Mouse (Mus musculus) MEL (cell line): Measurements from ENCODE around the gene Fgfr2.

Experiments used
- CTCF ChIP-seq, 3 experiments: IDR thresholded peaks in 2 of 3; conservative IDR thresholded peaks in 1 of 3; 2 replicates each; pipeline ENCODE4 v1.5.1; 2011 to 2012; ENCODE audit warnings: low read length in 3 of 3, low read depth in 2 of 3, mild to moderate bottlenecking in 2 of 3, improper control_type of control experiment in 1 of 3, inconsistent platforms in 1 of 3, mixed read lengths in 1 of 3, moderate library complexity in 1 of 3; ENCODE audit not compliant: control insufficient read depth in 1 of 3, insufficient read depth in 1 of 3, poor library complexity in 1 of 3, severe bottlenecking in 1 of 3
- EP300 ChIP-seq, 2 experiments: IDR thresholded peaks; 2 replicates each; pipeline ENCODE4 v1.6.1; 2011; ENCODE audit warnings: improper control_type of control experiment in 2 of 2, low read length in 2 of 2, low read depth in 1 of 2, mild to moderate bottlenecking in 1 of 2
- GABPA ChIP-seq: IDR thresholded peaks from 2 replicates; pipeline ENCODE4 v1.6.1; 2012; ENCODE audit warnings: low read depth, mild to moderate bottlenecking, inconsistent platforms, low read length, improper control_type of control experiment, moderate library complexity
- GATA1 ChIP-seq: IDR thresholded peaks from 2 replicates; pipeline ENCODE4 v1.6.1; 2011; ENCODE audit warnings: low read depth, low read length, improper control_type of control experiment
- HCFC1 ChIP-seq: IDR thresholded peaks from 2 replicates; pipeline ENCODE4 v1.6.1; 2012; ENCODE audit warnings: low read depth, mild to moderate bottlenecking, inconsistent platforms, low read length, improper control_type of control experiment, moderate library complexity
- NELFE ChIP-seq: IDR thresholded peaks from 2 replicates; pipeline ENCODE4 v1.6.1; 2011; ENCODE audit warnings: low read depth, low read length, improper control_type of control experiment
- NRF1 ChIP-seq: IDR thresholded peaks from 2 replicates; pipeline ENCODE4 v1.6.1; 2014; ENCODE audit warnings: low read depth, mild to moderate bottlenecking, inconsistent platforms, low read length, improper control_type of control experiment, moderate library complexity; ENCODE audit not compliant: poor library complexity, insufficient read depth, severe bottlenecking
- POLR2A ChIP-seq, 2 experiments: IDR thresholded peaks; 2 replicates each; pipeline ENCODE4 v1.6.1; 2011 to 2012; ENCODE audit warnings: low read length in 2 of 2, mild to moderate bottlenecking in 2 of 2, control low read depth in 1 of 2, improper control_type of control experiment in 1 of 2, low read depth in 1 of 2, moderate library complexity in 1 of 2; ENCODE audit not compliant: control insufficient read depth in 1 of 2, insufficient read depth in 1 of 2, poor library complexity in 1 of 2
- RCOR1 ChIP-seq: IDR thresholded peaks from 2 replicates; pipeline ENCODE4 v1.6.1; 2012; ENCODE audit warnings: low read depth, mild to moderate bottlenecking, inconsistent platforms, low read length, improper control_type of control experiment
- SIN3A ChIP-seq: IDR thresholded peaks from 2 replicates; pipeline ENCODE4 v1.6.1; 2012; ENCODE audit warnings: low read length, improper control_type of control experiment, inconsistent platforms
- TAL1 ChIP-seq: IDR thresholded peaks from 2 replicates; pipeline ENCODE4 v1.6.1; 2012; ENCODE audit warnings: mild to moderate bottlenecking, inconsistent platforms, low read length, moderate library complexity, mixed read lengths
- TCF12 ChIP-seq: IDR thresholded peaks from 2 replicates; pipeline ENCODE4 v1.6.1; 2014; ENCODE audit warnings: low read depth, mild to moderate bottlenecking, inconsistent platforms, low read length, improper control_type of control experiment, moderate library complexity
- USF1 ChIP-seq: IDR thresholded peaks from 2 replicates; pipeline ENCODE4 v1.6.1; 2014; ENCODE audit warnings: low read depth, mild to moderate bottlenecking, inconsistent platforms, low read length, improper control_type of control experiment, moderate library complexity
- ZNF384 ChIP-seq: IDR thresholded peaks from 2 replicates; pipeline ENCODE4 v1.6.1; 2012; ENCODE audit warnings: low read depth, mild to moderate bottlenecking, inconsistent platforms, low read length, improper control_type of control experiment

DNA sequence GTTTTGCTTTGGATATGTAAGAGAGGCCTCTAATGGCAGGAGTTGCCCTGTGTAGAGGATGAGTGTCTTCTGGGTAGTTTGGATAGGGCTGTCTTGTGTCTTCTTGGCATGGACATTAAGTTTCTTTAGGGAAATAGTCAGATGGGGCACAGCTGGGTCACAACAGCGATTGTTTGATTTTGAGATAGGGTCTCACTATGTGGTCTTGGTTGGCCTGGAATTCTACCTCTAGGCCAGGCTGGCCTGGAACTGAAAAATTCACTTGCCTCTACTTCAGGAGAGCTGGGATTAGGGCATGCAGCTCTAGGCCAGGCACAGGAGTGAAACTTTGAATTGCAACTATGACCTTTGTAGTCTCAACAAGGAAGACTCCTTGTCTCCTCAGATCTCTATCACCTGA, 2520.3 kb downstream of the Fgfr2 start:
- TF ChIP-seq CTCF (IDR thresholded peaks at IDR 0.05 in 2 of 3, conservative IDR thresholded peaks at IDR 0.05 in 1 of 3; ENCODE audit: control insufficient read depth in 1 of 3, insufficient read depth in 1 of 3, low read depth in 2 of 3, low read length in 3 of 3, poor library complexity in 1 of 3, severe bottlenecking in 1 of 3) (no peak), EP300 (IDR thresholded peaks at IDR 0.05; ENCODE audit: low read depth in 1 of 2, low read length in 2 of 2) (no peak), TCF12 (no peak), USF1 (no peak), RCOR1 (no peak), GABPA (no peak), SIN3A (no peak), ZNF384 (no peak), GATA1 (no peak), TAL1 (no peak), POLR2A (IDR thresholded peaks at IDR 0.05; ENCODE audit: control insufficient read depth in 1 of 2, insufficient read depth in 1 of 2, low read depth in 1 of 2, low read length in 2 of 2, poor library complexity in 1 of 2) (no peak), NELFE (no peak), HCFC1 (no peak), NRF1 (no peak)
